Mouse (Mus musculus) gonadal fat pad, adult 2 months (tissue): ENCODE data around the gene Kdm1b. TPM values are rescaled to one million over a fixed set of nuclear protein-coding genes. Genes with fewer than 3 reads are reported as not detected.

ENCODE experiments used
- DNase-seq: peaks from one replicate; pipeline ENCODE4 v3.0.0-alpha.2; 2012; ENCODE audit warnings: low read depth
- polyA plus RNA-seq: library from polyadenylated mRNA; depleted of rRNA; stranded (reverse); fragments of >200 nt; gene quantifications from 2 replicates; pipeline ENCODE4 v1.2.3, GENCODE M21; 2012; rRNA removed

Kdm1b gene
- polyA plus RNA-seq = 9.6 and 10.5 TPM in 2 replicates

GRCm38 (mm10) chr13:47043030-47043680, at the start of gene Kdm1b:
TSS of gene Kdm1b (plus strand) at chr13:47043499.
- DNase-seq = peak; percentile 58

- DNase-seq = no peak
Measured at GRCm38 (mm10) chr13:46997355-46997754, 45.9 kb upstream of the Kdm1b start.

DNA sequence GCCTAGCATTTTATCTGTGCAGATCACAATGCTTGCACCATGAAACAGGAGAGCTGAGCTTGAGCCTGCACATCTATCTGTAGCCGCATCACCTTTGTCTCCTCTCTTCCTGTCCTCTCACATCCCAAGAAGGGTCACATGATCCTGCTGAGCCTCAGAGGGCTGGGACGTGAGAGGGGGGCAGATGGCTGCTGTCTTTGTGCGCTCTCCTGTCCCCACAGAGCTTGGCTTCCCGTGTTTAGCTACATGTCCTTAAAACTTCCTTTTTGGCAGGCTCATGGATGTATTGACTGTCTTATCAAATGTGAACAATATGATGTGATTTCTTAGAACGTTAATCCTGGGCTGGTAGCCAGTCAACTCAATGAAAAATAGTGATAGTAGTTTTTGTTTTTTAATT, 43.8 kb upstream of the Kdm1b start:
- DNase-seq = no peak

GRCm38 (mm10) chr13:47001590-47001989, 41.7 kb upstream of the Kdm1b start:
- DNase-seq = no peak

GRCm38 (mm10) chr13:47013740-47014139, 29.6 kb upstream of the Kdm1b start:
- DNase-seq = no peak

DNA sequence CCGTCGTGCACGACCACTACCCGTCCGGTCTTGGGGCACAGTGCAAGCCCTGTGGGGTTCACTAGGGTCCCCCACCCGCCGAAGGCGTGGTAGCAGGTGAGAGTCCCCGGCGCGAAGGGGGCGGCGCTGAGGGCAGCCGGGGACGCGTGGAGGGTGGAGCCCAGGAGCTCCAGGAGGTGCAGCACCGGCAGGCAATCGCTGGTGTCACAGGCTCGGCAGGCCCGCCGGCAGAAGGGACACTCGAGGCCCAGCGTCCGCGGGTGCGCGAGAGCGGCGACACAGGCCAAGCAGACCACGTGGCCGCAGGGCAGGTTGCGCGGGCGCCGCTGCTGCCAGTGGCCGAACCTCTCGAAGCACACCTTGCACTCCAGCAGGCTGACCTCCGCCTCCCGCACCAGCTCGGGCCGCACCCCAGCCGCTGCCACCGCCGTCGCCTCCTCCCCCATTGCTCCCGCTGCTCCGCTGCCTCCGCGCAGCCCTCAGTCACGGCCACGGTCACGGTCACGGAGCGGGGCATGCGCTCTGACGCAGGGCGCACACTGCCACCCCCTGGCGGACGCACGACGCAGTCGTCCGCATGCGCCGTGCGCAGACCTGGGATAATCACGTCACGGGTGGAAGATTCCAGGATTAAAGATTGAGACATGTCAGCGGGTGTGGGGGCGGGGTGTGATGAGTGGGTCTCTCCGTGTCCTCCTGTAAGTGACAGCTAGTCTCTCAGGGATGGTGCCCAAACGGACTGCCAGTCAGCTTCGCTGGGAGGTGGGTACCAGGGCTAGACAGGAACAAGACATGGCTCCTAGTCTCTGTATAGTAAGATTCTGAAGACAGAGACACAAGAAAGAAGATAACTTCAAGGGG, 28.7 kb upstream of the Kdm1b start, which contains the start of gene Nhlrc1:
Gene Nhlrc1, minus strand, starts transcription at position 517 of the 861 bp plus-strand sequence.
- no peak for DNase-seq

- no peak for DNase-seq
Measured at GRCm38 (mm10) chr13:47015195-47015501, 28.2 kb upstream of the Kdm1b start.

GRCm38 (mm10) chr13:47017259-47017658, 26.0 kb upstream of the Kdm1b start:
- no peak for DNase-seq

DNA sequence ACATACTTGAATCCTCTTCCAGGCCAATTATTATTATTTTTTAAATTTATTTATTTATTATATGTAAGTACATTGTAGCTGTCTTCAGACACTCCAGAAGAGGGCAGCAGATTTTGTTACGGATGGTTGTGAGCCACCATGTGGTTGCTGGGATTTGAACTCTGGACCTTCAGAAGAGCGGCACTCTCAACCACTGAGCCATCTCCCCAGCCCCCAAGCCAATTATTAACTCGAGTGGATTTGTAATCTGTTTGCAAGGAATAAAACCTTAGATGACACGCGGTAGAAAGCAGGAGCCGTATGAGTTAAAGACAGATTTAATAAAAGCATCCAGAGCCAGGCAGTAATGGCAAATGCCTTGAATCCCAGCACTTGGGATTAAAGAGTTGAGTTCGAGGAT, 23.5 kb upstream of the Kdm1b start:
- DNase-seq = no peak

- DNase-seq = no peak
Measured at GRCm38 (mm10) chr13:47020798-47021197, 22.5 kb upstream of the Kdm1b start.

DNA sequence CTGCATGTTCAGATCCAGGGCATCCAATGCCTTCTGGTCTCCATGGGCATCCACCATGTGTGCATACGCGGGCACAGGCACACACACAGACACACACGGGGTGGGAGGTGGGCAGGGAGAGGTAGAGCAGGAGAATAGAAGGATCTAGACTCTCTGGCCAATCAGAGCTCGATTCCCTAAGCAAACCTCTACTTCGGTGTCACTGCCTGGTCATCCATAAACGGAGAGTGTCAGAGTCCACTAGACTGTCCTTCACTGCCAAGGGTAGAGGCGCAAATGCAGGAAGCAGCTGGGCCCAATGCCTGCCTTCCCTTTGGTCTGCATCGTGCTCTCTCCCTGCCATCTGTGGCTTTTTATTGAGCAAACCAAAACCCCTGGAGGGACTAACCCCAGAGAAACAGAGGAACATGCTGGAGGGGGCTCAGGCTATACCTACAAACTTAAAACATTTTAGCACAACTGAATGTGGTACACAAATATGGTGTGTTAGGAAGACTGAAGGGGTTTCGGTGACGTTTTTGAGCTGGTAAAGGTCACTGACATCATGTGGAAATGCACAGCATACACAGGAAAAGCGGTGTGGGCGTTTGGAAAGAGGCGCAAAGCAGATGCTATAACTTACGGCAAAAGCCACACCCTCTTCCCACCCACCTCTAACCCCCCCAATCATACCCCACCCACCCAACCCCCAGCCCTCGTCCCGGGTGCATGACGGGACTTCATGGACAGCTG, 12.8 kb upstream of the Kdm1b start:
- no peak for DNase-seq

DNA sequence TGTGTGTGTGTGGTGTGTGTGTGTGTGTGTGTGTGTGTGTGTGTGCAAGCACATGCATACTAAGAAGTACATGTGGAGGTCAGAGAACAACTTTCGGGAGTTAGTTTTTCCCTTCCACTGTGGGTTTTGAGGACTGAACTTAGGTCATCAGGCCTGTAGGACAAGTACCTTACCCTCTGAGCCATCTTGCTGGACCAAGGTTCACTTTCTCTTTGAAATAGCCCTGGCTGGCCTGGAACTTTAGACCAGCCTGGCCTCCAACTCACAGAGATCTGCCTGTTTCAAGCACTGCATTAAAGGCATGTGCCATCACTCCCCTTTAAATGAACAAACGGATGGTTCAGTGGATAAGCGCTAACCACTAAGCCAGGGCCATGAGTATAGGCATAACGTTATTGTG, 9.7 kb upstream of the Kdm1b start:
- DNase-seq = no peak

DNA sequence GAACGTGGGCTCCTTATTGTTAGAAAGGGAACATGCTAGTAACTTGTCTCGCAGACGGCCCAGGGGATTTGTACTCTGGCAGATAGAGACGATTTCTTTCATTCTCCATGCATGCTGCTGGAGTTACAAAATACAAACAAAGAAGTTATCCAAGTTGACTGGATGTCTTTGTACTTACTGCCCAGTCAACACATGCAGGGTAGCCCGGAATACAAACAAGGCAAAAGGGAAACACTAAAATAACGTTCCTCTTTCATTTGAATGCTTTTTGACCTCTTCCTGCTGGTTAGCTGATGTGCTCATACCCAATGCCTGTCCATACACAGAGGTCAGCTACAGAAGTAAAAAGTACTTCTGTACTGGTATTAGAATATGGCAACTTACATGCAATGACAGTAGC, 5.4 kb upstream of the Kdm1b start:
- DNase-seq = no peak

DNA sequence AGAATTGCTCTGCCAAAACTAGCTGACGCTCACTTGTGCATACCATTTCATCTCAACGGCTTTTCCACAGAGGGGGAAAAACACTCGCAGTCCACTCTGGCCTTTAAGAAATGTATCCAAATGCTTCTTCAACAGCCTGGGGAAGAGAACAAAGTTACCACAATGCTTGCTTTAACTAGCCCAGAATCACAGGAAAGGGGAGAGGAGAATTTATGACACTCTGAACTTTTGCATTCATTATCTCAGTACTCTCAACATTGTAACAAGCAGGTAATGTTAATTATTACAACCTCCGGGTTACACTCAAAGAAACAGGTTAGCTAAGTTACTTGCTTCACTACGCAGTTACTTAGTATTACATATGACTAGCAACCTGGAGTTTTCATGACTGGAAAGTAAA, 3.2 kb upstream of the Kdm1b start:
- DNase-seq = no peak

GRCm38 (mm10) chr13:47042024-47042633, 1.2 kb upstream of the Kdm1b start:
- no peak for DNase-seq

GRCm38 (mm10) chr13:47043833-47044616, 726 bp downstream of the Kdm1b start:
- DNase-seq = no peak

- no peak for DNase-seq
Measured at GRCm38 (mm10) chr13:47044617-47044947, 1.3 kb downstream of the Kdm1b start, which contains the start of gene Tpmt. TSS of gene Tpmt (minus strand) at chr13:47044737.

DNA sequence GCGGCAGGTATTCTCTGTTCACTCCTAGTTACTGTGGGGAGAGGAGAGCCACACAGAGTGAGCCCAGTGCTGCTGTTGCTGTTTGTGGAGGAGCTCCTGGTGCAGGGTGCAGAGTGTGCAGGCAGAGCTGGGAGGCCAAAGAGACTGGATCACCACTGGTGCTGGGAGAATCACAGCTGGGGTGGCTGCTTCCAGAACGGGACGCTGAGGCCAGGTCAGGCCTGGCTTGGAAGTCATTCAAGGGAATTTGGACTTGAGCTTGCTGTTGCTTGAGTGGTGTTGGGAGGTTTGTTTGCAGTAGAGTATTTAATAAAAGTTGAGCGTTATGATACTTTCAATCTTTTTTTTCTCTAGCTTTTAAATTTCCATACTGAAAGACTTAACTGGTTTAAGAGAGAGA, 4.7 kb downstream of the Kdm1b start:
- DNase-seq = no peak

- no peak for DNase-seq
Measured at GRCm38 (mm10) chr13:47050009-47050408, 6.7 kb downstream of the Kdm1b start.

DNA sequence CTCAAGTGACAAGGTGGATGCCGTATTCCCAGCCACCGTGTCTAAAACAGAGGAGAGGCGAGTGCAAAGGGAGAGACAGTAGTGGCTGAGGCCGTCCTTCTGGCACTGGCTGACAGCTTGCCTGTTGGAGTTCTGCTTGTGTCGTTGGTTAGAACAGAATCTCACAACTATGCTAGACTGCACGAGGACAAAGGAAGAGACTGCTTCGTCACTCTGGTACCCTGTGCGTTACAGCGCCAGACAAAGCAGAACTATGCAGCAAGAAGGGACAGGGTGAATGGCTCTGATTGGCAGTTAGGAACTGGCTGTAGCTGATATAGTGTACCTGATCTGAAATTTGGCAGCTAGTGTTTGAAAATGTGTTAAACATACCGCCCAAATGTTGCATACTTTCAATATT, 10.7 kb downstream of the Kdm1b start:
- no peak for DNase-seq

- DNase-seq = no peak
Measured at GRCm38 (mm10) chr13:47056126-47056525, 12.8 kb downstream of the Kdm1b start.
